Mouse (Mus musculus): ENCODE results near the gene Sh2d5.

Gene Sh2d5

GRCm38 (mm10) chr4:138250088-138250960 is at the start of gene Sh2d5, which contains the start of gene Kif17:
TSS of gene Sh2d5 (plus strand) at chr4:138250403.
TSS of gene Kif17 (plus strand) at chr4:138250435.
- in situ Hi-C loops (cut with MseI, MboI): no loop called here

- in situ Hi-C loops (cut with MseI, MboI): no loop called here
These were observed 49.4 kb upstream of the Sh2d5 start for GRCm38 (mm10) chr4:138200769-138201168.

- in situ Hi-C loops (cut with MseI, MboI): no loop called here
These were observed 48.5 kb upstream of the Sh2d5 start for GRCm38 (mm10) chr4:138201696-138202095.

- in situ Hi-C loops (cut with MseI, MboI): no loop called here
These were observed 40.1 kb upstream of the Sh2d5 start for GRCm38 (mm10) chr4:138210116-138210515.

- in situ Hi-C loops (cut with MseI, MboI): no loop called here
These were observed 36.3 kb upstream of the Sh2d5 start for GRCm38 (mm10) chr4:138213861-138214260.

GRCm38 (mm10) chr4:138215671-138216199 is 34.5 kb upstream of the Sh2d5 start:
- in situ Hi-C loops (cut with MseI, MboI): no loop called here

- in situ Hi-C loops (cut with MseI, MboI): no loop called here
These were observed 33.9 kb upstream of the Sh2d5 start, which contains the start of gene Hp1bp3 for GRCm38 (mm10) chr4:138216200-138216890. TSS of gene Hp1bp3 (plus strand) at chr4:138216296.

GRCm38 (mm10) chr4:138216891-138217392 is 33.3 kb upstream of the Sh2d5 start:
- in situ Hi-C loops (cut with MseI, MboI): no loop called here

GRCm38 (mm10) chr4:138217441-138217840 is 32.8 kb upstream of the Sh2d5 start:
- in situ Hi-C loops (cut with MseI, MboI): no loop called here

- in situ Hi-C loops (cut with MseI, MboI): no loop called here
These were observed 32.1 kb upstream of the Sh2d5 start for GRCm38 (mm10) chr4:138217951-138218685.

GRCm38 (mm10) chr4:138219331-138219730 is 30.9 kb upstream of the Sh2d5 start:
- in situ Hi-C loops (cut with MseI, MboI): no loop called here

- in situ Hi-C loops (cut with MseI, MboI): no loop called here
These were observed 29.4 kb upstream of the Sh2d5 start for GRCm38 (mm10) chr4:138220761-138221160.

GRCm38 (mm10) chr4:138221406-138221805 is 28.8 kb upstream of the Sh2d5 start:
- in situ Hi-C loops (cut with MseI, MboI): no loop called here

GRCm38 (mm10) chr4:138222396-138222795 is 27.8 kb upstream of the Sh2d5 start:
- in situ Hi-C loops (cut with MseI, MboI): no loop called here

GRCm38 (mm10) chr4:138223623-138224022 is 26.6 kb upstream of the Sh2d5 start:
- in situ Hi-C loops (cut with MseI, MboI): no loop called here

GRCm38 (mm10) chr4:138246756-138247665 is 3.2 kb upstream of the Sh2d5 start:
- in situ Hi-C loops (cut with MseI, MboI): no loop called here

GRCm38 (mm10) chr4:138251819-138252218 is 1.6 kb downstream of the Sh2d5 start:
- in situ Hi-C loops (cut with MseI, MboI): no loop called here

GRCm38 (mm10) chr4:138252231-138252630 is 2.0 kb downstream of the Sh2d5 start:
- in situ Hi-C loops (cut with MseI, MboI): no loop called here

GRCm38 (mm10) chr4:138257116-138257687 is 7.0 kb downstream of the Sh2d5 start:
- in situ Hi-C loops (cut with MseI, MboI): no loop called here

- in situ Hi-C loops (cut with MseI, MboI): no loop called here
These were observed 8.5 kb downstream of the Sh2d5 start for GRCm38 (mm10) chr4:138258663-138259062.

All from mouse trophoblast stem cell (cell line).